7 mouse cellular contexts compared by ENCODE assay signal in the genomic region with DNA sequence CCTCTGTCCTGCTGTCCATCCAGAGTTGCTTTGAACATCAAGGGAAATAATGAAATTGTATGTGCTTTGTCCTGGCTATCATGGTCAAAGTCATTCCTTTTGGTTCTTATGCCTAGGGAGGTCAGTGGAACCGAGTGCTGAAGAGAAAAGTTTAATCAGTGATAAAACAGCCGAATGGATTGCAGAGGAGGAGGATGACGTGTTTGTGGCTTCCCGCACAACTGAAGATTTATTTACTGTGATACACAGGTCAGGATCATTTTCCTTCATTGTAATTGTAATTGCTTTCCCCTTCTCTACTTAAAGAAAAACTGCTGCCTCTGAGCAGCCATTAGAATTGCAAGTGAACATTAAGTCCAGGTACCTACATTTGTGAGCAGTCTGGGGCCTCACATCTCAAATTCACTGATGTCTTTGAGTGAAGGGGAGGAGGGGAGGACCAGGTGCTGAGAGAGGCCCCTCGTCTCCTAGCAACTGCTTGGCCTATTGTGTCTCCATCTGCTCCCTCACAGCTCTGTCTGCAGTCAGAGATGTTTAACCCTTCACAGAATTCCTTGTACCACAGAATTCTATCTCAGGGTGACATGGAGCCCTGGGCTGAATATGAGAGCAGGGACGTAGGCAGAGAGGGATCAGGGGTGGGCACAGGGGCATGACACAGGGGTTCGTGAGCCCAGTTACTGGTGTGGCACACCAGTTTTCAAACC. TPM values are rescaled to one million over a fixed set of nuclear protein-coding genes. Genes with fewer than 3 reads are reported as not detected.
DNase-seq lines count a peak whose midpoint lies in the region; ATAC-seq and TF ChIP-seq lines count a peak whose summit lies in the region.

No protein-coding gene starts in this region.

- H3K4me3 ChIP-seq in cerebellum, adult 2 months (replicated peaks; ENCODE audit: insufficient read depth, low read depth, low read length) = no peak overlapping the region
- H3K4me3 ChIP-seq in hindbrain, embryonic 12.5 days = no peak overlapping the region

- TF ChIP-seq POLR2A in cerebellum, adult 2 months (IDR thresholded peaks at IDR 0.05; ENCODE audit: borderline replicate concordance, insufficient read depth, low read length) = no peak

- H3K9ac ChIP-seq in hindbrain, embryonic 12.5 days = no peak overlapping the region

- WGBS in cerebellum, adult 2 months = 26% methylated on average over 7 of the region's 7 CpGs
- WGBS in hindbrain, embryonic 12.5 days = 36% methylated on average over 7 of the region's 7 CpGs

- ATAC-seq in hindbrain, embryonic 12.5 days (ENCODE audit: low FRiP score) = peak; percentile 95

- no peaks in the 10 kb centered on the region for H3K27me3 ChIP-seq in cerebellum, adult 2 months (ENCODE audit: control insufficient read depth, insufficient read depth, low read length)
- H3K27me3 ChIP-seq in hindbrain, embryonic 12.5 days = peaks cover 6% of the 10 kb centered on the region

- H3K9me3 ChIP-seq in hindbrain, embryonic 12.5 days (replicated peaks) = no peaks in the 10 kb centered on the region

- peak overlapping the region; percentile 22; the same call in 1 of the 2 replicates for H3K4me2 ChIP-seq in hindbrain, embryonic 12.5 days (replicated peaks)

- H3K36me3 ChIP-seq in hindbrain, embryonic 12.5 days = no peaks in the 10 kb centered on the region

- DNase-seq in cerebellum, adult 2 months = peak; percentile 46 to 73
- peak; percentile 78 for DNase-seq in embryo, embryonic 10.5 days (ENCODE audit: low spot score)
- peak; percentile 42 for DNase-seq in neural tube, embryonic 10.5 days (ENCODE audit: extremely low spot score, low spot score)
- DNase-seq in thymus, postnatal 25 days = no peak
- no peak for DNase-seq in c-Kit-positive CD71-positive TER-119-positive erythroid progenitor cells, embryonic 14.5 days (ENCODE audit: low spot score)
- no peak for DNase-seq in urinary bladder, adult 18-20 months (ENCODE audit: low spot score in 2 of 2)

- peaks cover 27% of the 10 kb centered on the region for H3K4me1 ChIP-seq in cerebellum, adult 2 months (ENCODE audit: control insufficient read depth, insufficient read depth, low read length)
- peaks cover 15% of the 10 kb centered on the region for H3K4me1 ChIP-seq in hindbrain, embryonic 12.5 days

- peak overlapping the region; percentile 66 for H3K27ac ChIP-seq in cerebellum, adult 2 months (ENCODE audit: insufficient read depth, low read length)
- peak overlapping the region; percentile 90 for H3K27ac ChIP-seq in hindbrain, embryonic 12.5 days

- no peak for TF ChIP-seq CTCF in cerebellum, adult 2 months (IDR thresholded peaks at IDR 0.05; ENCODE audit: borderline replicate concordance, insufficient read depth, low read depth, low read length)

RNA-seq across cellular contexts. Expression of gene Rtl5, which starts 10.6 kb away (rescaled TPM):
- polyA plus RNA-seq in cerebellum, adult 2 months (2012; rRNA removed) = 14.7 and 16.1 TPM in 2 replicates
- polyA plus RNA-seq in hindbrain, embryonic 12.5 days (2016; fragmentation: Nextera tagmentation; extraction: Ambion mirVana) = 4.8 and 5.2 TPM in 2 replicates

RNA-seq across cellular contexts. Expression of gene Pin4, which starts 37.5 kb away (rescaled TPM):
- 42.2 and 51.5 TPM in 2 replicates for polyA plus RNA-seq in cerebellum, adult 2 months (2012; rRNA removed)
- 68.9 and 72.1 TPM in 2 replicates for polyA plus RNA-seq in hindbrain, embryonic 12.5 days (2016; fragmentation: Nextera tagmentation; extraction: Ambion mirVana)

Comparison
In these comparisons a context has a peak if more than half of its experiments do, and no peak if none do; other contexts are left out.
1. DNase-seq: peak in cerebellum, adult 2 months (2 of 2), embryo, embryonic 10.5 days (single experiment) and neural tube, embryonic 10.5 days (single experiment); none in thymus, postnatal 25 days (single experiment), c-Kit-positive CD71-positive TER-119-positive erythroid progenitor cells, embryonic 14.5 days (single experiment) and urinary bladder, adult 18-20 months (0 of 2).